Mouse (Mus musculus): ENCODE measurements at regions not wholly inside any gene's neighbourhood (a gene's known extent, or its start where the extent isn't known, plus 50 kb on each side); places are given as distances from the start of the nearest gene placed in this dataset.
A peak's percentile ranks its signal among the peaks of the same experiment; 100 is the strongest.

GRCm38 (mm10) chr2:172094159-172094558, 50.9 kb upstream of the Cbln4 start:
- DNase-seq (ENCODE audit: low spot score in 2 of 2): no peak

- no peak for DNase-seq (ENCODE audit: low spot score in 2 of 2)
Observed at GRCm38 (mm10) chr2:172103881-172104655, 60.8 kb upstream of the Cbln4 start.

GRCm38 (mm10) chr2:172105241-172105640, 62.0 kb upstream of the Cbln4 start:
- no peak for DNase-seq (ENCODE audit: low spot score in 2 of 2)

GRCm38 (mm10) chr2:172110706-172111105, 67.4 kb upstream of the Cbln4 start:
- DNase-seq (ENCODE audit: low spot score in 2 of 2): peak in 1 of 2 experiments; percentile 47

- peak; percentile 33 to 34 for DNase-seq (ENCODE audit: low spot score in 2 of 2)
Observed at GRCm38 (mm10) chr2:172113639-172114038, 70.4 kb upstream of the Cbln4 start.

GRCm38 (mm10) chr2:172115604-172116206, 72.4 kb upstream of the Cbln4 start:
- DNase-seq (ENCODE audit: low spot score in 2 of 2): no peak

GRCm38 (mm10) chr2:172127517-172127916, 84.3 kb upstream of the Cbln4 start:
- DNase-seq (ENCODE audit: low spot score in 2 of 2): no peak

DNA sequence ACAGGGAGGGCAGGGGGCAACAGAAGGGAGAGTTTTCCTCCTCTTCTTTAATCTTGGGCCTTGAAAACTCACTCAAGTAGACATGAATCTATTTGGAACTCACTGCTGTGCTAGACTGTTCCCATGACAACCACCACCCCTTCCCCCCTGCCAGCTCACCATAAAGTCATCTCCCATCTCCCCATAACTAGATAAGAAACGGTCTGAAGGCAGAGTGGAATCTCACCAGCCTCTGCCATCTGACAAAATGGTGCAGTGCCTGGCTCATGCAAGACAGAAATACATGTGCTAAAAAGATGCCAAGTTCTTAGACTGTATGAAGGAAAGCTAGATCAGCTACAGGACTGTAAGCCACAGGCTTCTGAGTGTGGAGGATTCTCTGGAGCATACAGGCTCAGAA, 88.0 kb upstream of the Cbln4 start:
- DNase-seq (ENCODE audit: low spot score in 2 of 2): no peak

GRCm38 (mm10) chr2:172132623-172133332, 89.5 kb upstream of the Cbln4 start:
- peak; percentile 46 to 55 for DNase-seq (ENCODE audit: low spot score in 2 of 2)

DNA sequence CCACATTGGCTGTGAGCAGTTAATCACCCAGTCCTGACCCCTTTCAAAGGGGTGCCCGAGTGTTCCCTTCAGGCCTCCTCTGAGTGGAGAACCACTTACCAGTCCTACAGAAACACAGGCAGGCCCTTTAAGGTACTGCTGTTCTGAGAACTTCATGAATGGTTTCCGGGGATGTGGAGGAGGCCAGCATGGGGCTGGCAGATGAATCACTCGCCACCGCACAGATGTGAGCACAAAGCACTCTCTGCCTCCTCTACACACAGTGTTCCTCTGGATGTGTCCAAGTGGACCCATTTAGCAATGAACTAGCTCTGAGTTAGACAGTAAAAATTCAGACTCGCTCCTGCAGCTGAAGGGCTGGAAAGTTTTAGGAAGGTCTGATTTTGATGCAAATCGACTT, 96.8 kb upstream of the Cbln4 start:
- no peak for DNase-seq (ENCODE audit: low spot score in 2 of 2)

GRCm38 (mm10) chr2:172143269-172143668, 100.0 kb upstream of the Cbln4 start:
- no peak for DNase-seq (ENCODE audit: low spot score in 2 of 2)

GRCm38 (mm10) chr2:172148736-172149135, 99.6 kb upstream of the Mc3r start:
- DNase-seq (ENCODE audit: low spot score in 2 of 2): no peak

- no peak for DNase-seq (ENCODE audit: low spot score in 2 of 2)
Observed at GRCm38 (mm10) chr2:172149734-172150133, 98.6 kb upstream of the Mc3r start.

DNA sequence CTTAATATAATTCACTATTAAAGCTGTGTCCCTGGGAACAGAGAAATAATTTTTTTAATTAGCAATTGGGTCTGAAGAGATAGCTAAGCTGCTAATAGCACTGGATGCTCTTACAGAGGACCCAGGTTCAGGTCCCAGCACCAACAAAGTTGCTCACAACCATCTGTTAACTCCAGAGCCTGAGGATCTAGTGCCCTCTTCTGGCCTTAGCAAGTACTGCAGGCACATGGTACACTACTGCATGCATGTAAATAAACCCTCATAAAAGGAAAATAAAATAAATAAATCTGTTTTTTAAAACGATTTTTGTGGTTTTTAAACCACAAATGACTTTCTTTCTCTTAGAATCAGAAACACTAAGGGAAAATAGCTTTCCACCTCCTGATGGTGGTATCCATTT, 97.4 kb upstream of the Mc3r start:
- DNase-seq (ENCODE audit: low spot score in 2 of 2): no peak

DNA sequence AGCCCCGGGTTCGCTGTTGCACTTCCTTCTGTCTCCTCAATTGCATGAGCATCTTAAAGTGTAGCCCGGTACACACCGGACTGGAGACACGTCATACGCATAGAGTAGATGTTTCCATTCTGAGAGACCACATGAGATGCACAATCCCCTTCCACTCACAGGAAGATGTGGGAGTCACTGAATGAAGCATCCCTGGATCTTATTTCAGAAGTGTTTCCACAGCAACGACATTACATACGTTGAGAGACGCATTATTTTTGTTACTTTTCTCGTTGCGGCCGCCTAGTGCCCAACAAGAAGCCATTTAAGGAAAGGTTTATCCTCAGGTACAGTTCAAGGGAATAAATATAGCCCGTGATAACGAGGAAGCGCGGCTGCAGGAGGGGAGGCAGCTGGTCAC, 88.4 kb upstream of the Mc3r start:
- no peak for DNase-seq (ENCODE audit: low spot score in 2 of 2)

DNA sequence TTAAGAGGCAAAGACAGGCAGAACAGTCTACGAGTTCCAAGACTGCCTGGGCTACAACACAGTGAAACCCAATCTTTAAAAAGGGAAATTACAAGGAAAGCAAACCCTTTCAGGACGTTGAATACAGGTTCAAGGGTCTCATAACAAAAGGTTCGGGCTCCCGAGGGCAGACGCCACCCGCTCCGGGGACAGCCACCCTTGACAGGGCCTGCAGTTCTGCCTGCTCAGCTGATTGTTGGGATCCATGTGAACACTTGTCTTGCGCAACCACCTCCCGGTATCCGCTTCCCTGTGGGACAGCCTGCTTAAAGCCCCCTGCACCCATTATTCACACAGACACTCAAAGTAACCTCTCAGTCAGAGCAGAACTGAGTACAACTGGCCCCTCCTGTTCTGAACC, 70.9 kb upstream of the Mc3r start:
- no peak for DNase-seq (ENCODE audit: low spot score in 2 of 2)

DNA sequence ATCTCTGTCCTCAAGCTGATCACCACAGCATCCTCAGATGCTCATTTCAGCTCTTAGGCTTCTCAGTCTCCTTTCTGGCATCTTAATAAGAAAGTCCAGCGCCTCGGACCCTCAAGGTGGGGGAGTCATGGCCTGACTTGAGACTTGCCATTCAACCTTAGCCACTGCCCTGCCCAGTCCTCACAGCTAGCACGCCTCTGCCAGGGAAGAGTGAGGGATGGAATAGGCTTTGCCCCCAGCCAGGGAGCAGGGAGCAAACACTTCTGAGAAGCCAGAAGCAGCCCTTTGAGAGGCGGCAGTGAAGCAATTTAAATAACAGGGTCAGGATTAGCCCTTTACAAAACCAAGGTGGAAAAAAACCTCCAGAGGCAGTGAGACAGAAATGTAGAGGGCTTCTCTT, 69.0 kb upstream of the Mc3r start:
- no peak for DNase-seq (ENCODE audit: low spot score in 2 of 2)

DNA sequence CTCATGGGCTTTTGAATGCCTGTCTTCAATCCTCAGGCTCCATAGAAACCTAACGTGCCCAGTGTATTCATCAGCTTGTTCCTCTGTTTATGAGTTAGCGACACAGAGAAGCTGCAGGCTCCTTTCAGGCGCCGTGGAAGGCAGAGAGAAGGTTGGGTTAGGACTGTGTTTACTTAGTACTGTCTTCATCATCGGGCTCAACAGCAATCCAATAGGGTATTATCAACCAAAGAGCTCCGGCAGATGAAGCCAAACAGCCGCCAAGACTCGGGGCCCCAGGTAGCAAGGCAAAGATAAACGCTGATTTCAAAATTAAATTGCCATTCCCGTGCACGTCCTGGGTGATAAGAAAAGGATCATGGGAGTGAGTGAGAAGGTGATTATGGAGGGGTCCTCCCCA, 50.5 kb upstream of the Mc3r start:
- no peak for DNase-seq (ENCODE audit: low spot score in 2 of 2)
